Mouse (Mus musculus): ENCODE measurements at regions not wholly inside any gene's neighbourhood (a gene's known extent, or its start where the extent isn't known, plus 50 kb on each side); places are given as distances from the start of the nearest gene placed in this dataset.

GRCm38 (mm10) chr2:148107607-148108115 lies 60.9 kb upstream of the Foxa2 start:
- Histone ChIP-seq H3K4me1 (ENCODE audit: control insufficient read depth, insufficient read depth, low read length) (no peaks in the 10 kb centered on the region), H3K36me3 (ENCODE audit: control insufficient read depth, insufficient read depth, low read length) (no peaks in the 10 kb centered on the region), H3K9me3 (replicated peaks; ENCODE audit: control insufficient read depth, low read length) (no peaks in the 10 kb centered on the region), H3K4me3 (replicated peaks; ENCODE audit: low read length) (no peak overlapping the region), H3K9ac (ENCODE audit: low read length) (no peak overlapping the region), H3K27ac (ENCODE audit: low read length) (no peak overlapping the region), H3K27me3 (ENCODE audit: control insufficient read depth, insufficient read depth, low read length) (no peaks in the 10 kb centered on the region), H3K4me2 (ENCODE audit: low read depth, low read length) (no peak overlapping the region)
- 40% methylated on average over 5 of the region's 5 CpGs for WGBS
- ATAC-seq (ENCODE audit: insufficient read depth, low FRiP score) = no peak

GRCm38 (mm10) chr2:148110149-148110548 lies 63.4 kb upstream of the Foxa2 start:
- H3K9ac ChIP-seq (ENCODE audit: low read length) = no peak overlapping the region
- H3K27ac ChIP-seq (ENCODE audit: low read length) = no peak overlapping the region
- H3K27me3 ChIP-seq (ENCODE audit: control insufficient read depth, insufficient read depth, low read length) = no peaks in the 10 kb centered on the region
- H3K4me2 ChIP-seq (ENCODE audit: low read depth, low read length) = no peak overlapping the region
- H3K4me3 ChIP-seq (replicated peaks; ENCODE audit: low read length) = no peak overlapping the region
- H3K36me3 ChIP-seq (ENCODE audit: control insufficient read depth, insufficient read depth, low read length) = no peaks in the 10 kb centered on the region
- H3K4me1 ChIP-seq (ENCODE audit: control insufficient read depth, insufficient read depth, low read length) = no peaks in the 10 kb centered on the region
- H3K9me3 ChIP-seq (replicated peaks; ENCODE audit: control insufficient read depth, low read length) = no peaks in the 10 kb centered on the region
- no peak for ATAC-seq (ENCODE audit: insufficient read depth, low FRiP score)
- WGBS = 57% methylated on average over 2 of the region's 2 CpGs

GRCm38 (mm10) chr2:148111889-148112288 lies 65.1 kb upstream of the Foxa2 start:
- H3K36me3 ChIP-seq (ENCODE audit: control insufficient read depth, insufficient read depth, low read length) = no peaks in the 10 kb centered on the region
- H3K27ac ChIP-seq (ENCODE audit: low read length) = no peak overlapping the region
- H3K4me3 ChIP-seq (replicated peaks; ENCODE audit: low read length) = no peak overlapping the region; the same call in 1 of the 2 replicates
- H3K9ac ChIP-seq (ENCODE audit: low read length) = no peak overlapping the region
- no peak for ATAC-seq (ENCODE audit: insufficient read depth, low FRiP score)
- no peaks in the 10 kb centered on the region for H3K9me3 ChIP-seq (replicated peaks; ENCODE audit: control insufficient read depth, low read length)
- no peaks in the 10 kb centered on the region for H3K27me3 ChIP-seq (ENCODE audit: control insufficient read depth, insufficient read depth, low read length)
- H3K4me1 ChIP-seq (ENCODE audit: control insufficient read depth, insufficient read depth, low read length) = no peaks in the 10 kb centered on the region
- 17% methylated on average over 10 of the region's 10 CpGs for WGBS
- peak overlapping the region; percentile 34; the same call in 1 of the 2 replicates for H3K4me2 ChIP-seq (ENCODE audit: low read depth, low read length)

GRCm38 (mm10) chr2:148113184-148113583 lies 66.4 kb upstream of the Foxa2 start:
- no peak overlapping the region for H3K4me2 ChIP-seq (ENCODE audit: low read depth, low read length)
- H3K27ac ChIP-seq (ENCODE audit: low read length) = no peak overlapping the region
- no peak overlapping the region for H3K9ac ChIP-seq (ENCODE audit: low read length)
- H3K9me3 ChIP-seq (replicated peaks; ENCODE audit: control insufficient read depth, low read length) = no peaks in the 10 kb centered on the region
- H3K36me3 ChIP-seq (ENCODE audit: control insufficient read depth, insufficient read depth, low read length) = no peaks in the 10 kb centered on the region
- no peak overlapping the region for H3K4me3 ChIP-seq (replicated peaks; ENCODE audit: low read length)
- 42% methylated on average over 2 of the region's 2 CpGs for WGBS
- no peak for ATAC-seq (ENCODE audit: insufficient read depth, low FRiP score)
- H3K27me3 ChIP-seq (ENCODE audit: control insufficient read depth, insufficient read depth, low read length) = no peaks in the 10 kb centered on the region
- no peaks in the 10 kb centered on the region for H3K4me1 ChIP-seq (ENCODE audit: control insufficient read depth, insufficient read depth, low read length)

GRCm38 (mm10) chr2:148114600-148114999 lies 67.8 kb upstream of the Foxa2 start:
- H3K36me3 ChIP-seq (ENCODE audit: control insufficient read depth, insufficient read depth, low read length) = no peaks in the 10 kb centered on the region
- H3K27ac ChIP-seq (ENCODE audit: low read length) = no peak overlapping the region
- 31% methylated on average over 4 of the region's 4 CpGs for WGBS
- no peak overlapping the region for H3K4me3 ChIP-seq (replicated peaks; ENCODE audit: low read length)
- no peak overlapping the region for H3K4me2 ChIP-seq (ENCODE audit: low read depth, low read length)
- no peaks in the 10 kb centered on the region for H3K9me3 ChIP-seq (replicated peaks; ENCODE audit: control insufficient read depth, low read length)
- no peak overlapping the region for H3K9ac ChIP-seq (ENCODE audit: low read length)
- H3K27me3 ChIP-seq (ENCODE audit: control insufficient read depth, insufficient read depth, low read length) = no peaks in the 10 kb centered on the region
- ATAC-seq (ENCODE audit: insufficient read depth, low FRiP score) = no peak
- H3K4me1 ChIP-seq (ENCODE audit: control insufficient read depth, insufficient read depth, low read length) = no peaks in the 10 kb centered on the region

GRCm38 (mm10) chr2:148116033-148116790 lies 69.4 kb upstream of the Foxa2 start:
- Histone ChIP-seq H3K4me1 (ENCODE audit: control insufficient read depth, insufficient read depth, low read length) (no peaks in the 10 kb centered on the region), H3K27me3 (ENCODE audit: control insufficient read depth, insufficient read depth, low read length) (no peaks in the 10 kb centered on the region), H3K27ac (ENCODE audit: low read length) (no peak overlapping the region), H3K4me2 (ENCODE audit: low read depth, low read length) (no peak overlapping the region), H3K9me3 (replicated peaks; ENCODE audit: control insufficient read depth, low read length) (no peaks in the 10 kb centered on the region), H3K4me3 (replicated peaks; ENCODE audit: low read length) (no peak overlapping the region), H3K9ac (ENCODE audit: low read length) (no peak overlapping the region), H3K36me3 (ENCODE audit: control insufficient read depth, insufficient read depth, low read length) (no peaks in the 10 kb centered on the region)
- WGBS = 82% methylated on average over 3 of the region's 3 CpGs
- ATAC-seq (ENCODE audit: insufficient read depth, low FRiP score) = no peak

- H3K4me1 ChIP-seq (ENCODE audit: control insufficient read depth, insufficient read depth, low read length) = no peaks in the 10 kb centered on the region
- H3K9ac ChIP-seq (ENCODE audit: low read length) = no peak overlapping the region
- H3K4me3 ChIP-seq (replicated peaks; ENCODE audit: low read length) = no peak overlapping the region
- H3K27me3 ChIP-seq (ENCODE audit: control insufficient read depth, insufficient read depth, low read length) = no peaks in the 10 kb centered on the region
- no peaks in the 10 kb centered on the region for H3K9me3 ChIP-seq (replicated peaks; ENCODE audit: control insufficient read depth, low read length)
- H3K27ac ChIP-seq (ENCODE audit: low read length) = no peak overlapping the region
- no peaks in the 10 kb centered on the region for H3K36me3 ChIP-seq (ENCODE audit: control insufficient read depth, insufficient read depth, low read length)
- ATAC-seq (ENCODE audit: insufficient read depth, low FRiP score) = no peak
- 40% methylated on average over 2 of the region's 2 CpGs for WGBS
- no peak overlapping the region for H3K4me2 ChIP-seq (ENCODE audit: low read depth, low read length)
Observed at GRCm38 (mm10) chr2:148117420-148117819, 70.7 kb upstream of the Foxa2 start.

- Histone ChIP-seq H3K9ac (ENCODE audit: low read length) (no peak overlapping the region), H3K4me2 (ENCODE audit: low read depth, low read length) (no peak overlapping the region)
- 27% methylated on average over 13 of the region's 13 CpGs for WGBS
Observed at GRCm38 (mm10) chr2:148121885-148122876, 75.4 kb upstream of the Foxa2 start.

GRCm38 (mm10) chr2:148123780-148124179 lies 77.0 kb upstream of the Foxa2 start:
- H3K9me3 ChIP-seq (replicated peaks; ENCODE audit: control insufficient read depth, low read length) = no peaks in the 10 kb centered on the region
- no peaks in the 10 kb centered on the region for H3K36me3 ChIP-seq (ENCODE audit: control insufficient read depth, insufficient read depth, low read length)
- ATAC-seq (ENCODE audit: insufficient read depth, low FRiP score) = no peak; the same call in 1 of the 2 replicates
- H3K4me3 ChIP-seq (replicated peaks; ENCODE audit: low read length) = no peak overlapping the region
- H3K27ac ChIP-seq (ENCODE audit: low read length) = no peak overlapping the region
- H3K4me1 ChIP-seq (ENCODE audit: control insufficient read depth, insufficient read depth, low read length) = no peaks in the 10 kb centered on the region
- H3K27me3 ChIP-seq (ENCODE audit: control insufficient read depth, insufficient read depth, low read length) = no peaks in the 10 kb centered on the region
- H3K4me2 ChIP-seq (ENCODE audit: low read depth, low read length) = no peak overlapping the region
- no peak overlapping the region for H3K9ac ChIP-seq (ENCODE audit: low read length)
- 43% methylated on average over 3 of the region's 3 CpGs for WGBS

More at GRCm38 (mm10) chr2:148121885-148122876, 75.4 kb upstream of the Foxa2 start:
- no peaks in the 10 kb centered on the region for H3K4me1 ChIP-seq (ENCODE audit: control insufficient read depth, insufficient read depth, low read length)
- H3K9me3 ChIP-seq (replicated peaks; ENCODE audit: control insufficient read depth, low read length) = no peaks in the 10 kb centered on the region
- no peaks in the 10 kb centered on the region for H3K36me3 ChIP-seq (ENCODE audit: control insufficient read depth, insufficient read depth, low read length)
- H3K27ac ChIP-seq (ENCODE audit: low read length) = no peak overlapping the region
- H3K4me3 ChIP-seq (replicated peaks; ENCODE audit: low read length) = no peak overlapping the region
- H3K27me3 ChIP-seq (ENCODE audit: control insufficient read depth, insufficient read depth, low read length) = no peaks in the 10 kb centered on the region
- no peak for ATAC-seq (ENCODE audit: insufficient read depth, low FRiP score)
